Mouse (Mus musculus): Measurements from ENCODE around the gene Cdh8.
A peak's percentile ranks its signal among the peaks of the same experiment; 100 is the strongest.

DNA sequence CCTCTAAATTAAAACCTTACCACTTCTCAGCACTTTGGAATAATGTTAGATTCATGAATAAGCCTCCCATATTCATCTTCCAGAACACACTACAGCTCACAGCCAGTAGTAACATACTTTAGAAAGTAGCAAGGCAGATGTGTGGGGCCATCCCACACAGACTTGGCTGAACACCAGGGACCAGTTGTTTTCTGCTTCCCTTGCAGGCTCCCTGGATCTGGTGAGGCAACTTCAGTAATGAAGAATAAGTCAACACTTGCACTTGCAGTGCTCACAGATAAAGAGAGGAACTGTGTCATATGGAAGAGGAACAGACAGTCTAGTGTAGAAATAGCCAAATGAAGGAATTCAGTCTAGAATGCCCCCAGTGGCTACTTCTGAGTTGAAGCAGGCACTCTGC, 232.1 kb downstream of the Cdh8 start:
- TF ChIP-seq POLR2A (IDR thresholded peaks at IDR 0.05; ENCODE audit: control insufficient read depth in 1 of 2, insufficient read depth in 1 of 2, low read depth in 1 of 2, low read length in 2 of 2, poor library complexity in 1 of 2) (no peak), ZKSCAN1 (IDR thresholded peaks at IDR 0.05; ENCODE audit: low read depth, low read length) (no peak), CTCF (IDR thresholded peaks at IDR 0.05 in 2 of 3, conservative IDR thresholded peaks at IDR 0.05 in 1 of 3; ENCODE audit: control insufficient read depth in 1 of 3, insufficient read depth in 1 of 3, low read depth in 2 of 3, low read length in 3 of 3, poor library complexity in 1 of 3, severe bottlenecking in 1 of 3) (peak in 1 of 3 experiments; percentile 19; a peak in 2 of 6 replicates), ZMIZ1 (IDR thresholded peaks at IDR 0.05; ENCODE audit: low read depth, low read length) (no peak), KAT2A (conservative IDR thresholded peaks at IDR 0.05; ENCODE audit: low read depth, low read length) (no peak), EP300 (IDR thresholded peaks at IDR 0.05; ENCODE audit: low read depth in 1 of 2, low read length in 2 of 2) (no peak), NELFE (IDR thresholded peaks at IDR 0.05; ENCODE audit: low read depth, low read length) (no peak), POLR2AphosphoS2 (IDR thresholded peaks at IDR 0.05; ENCODE audit: low read length) (no peak), GATA1 (IDR thresholded peaks at IDR 0.05; ENCODE audit: low read depth, low read length) (0 out of 2 replicates have a peak, but pooled peaks have one; percentile 12)
